Comparison of ENCODE assay signal across 26 mouse cellular contexts in the genomic region with DNA sequence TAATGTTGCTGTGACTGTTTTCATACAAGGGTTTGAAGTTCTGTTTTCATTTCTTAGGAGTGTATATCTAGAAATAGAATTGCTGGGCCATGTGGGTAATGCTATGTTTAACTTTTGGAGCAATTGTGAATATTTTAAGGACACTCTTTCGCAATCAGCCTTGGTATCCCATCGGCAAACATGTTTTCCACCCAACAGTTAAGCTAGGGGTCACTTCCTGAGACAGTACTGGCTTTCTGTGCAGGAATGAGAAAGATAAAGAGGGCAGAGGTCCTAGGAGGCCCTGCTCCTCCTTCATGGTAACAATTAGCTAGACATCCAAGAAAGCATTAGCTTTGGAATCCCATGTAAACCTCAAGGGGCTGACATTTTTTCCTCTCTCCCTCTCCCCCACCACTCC. TPM values are rescaled to one million over a fixed set of nuclear protein-coding genes. Genes with fewer than 3 reads are reported as not detected.
DNase-seq lines count a peak whose midpoint lies in the region; ATAC-seq lines count a peak whose summit lies in the region.
"Had no signal": no experiment of that assay in that cellular context is flagged by ENCODE, and none has a peak within 500 bp of the region (broad histone marks: within the 10 kb centered on the region; RNA-seq: fewer than 3 reads in every experiment).

No protein-coding gene starts in this region.

- no peak overlapping the region for H3K27ac ChIP-seq in heart, embryonic 12.5 days (ENCODE audit: poor library complexity, severe bottlenecking)
- no peak overlapping the region for H3K27ac ChIP-seq in liver, embryonic 16.5 days (ENCODE audit: low read length)
- H3K27ac ChIP-seq in liver, embryonic 11.5 days (ENCODE audit: low read depth, low read length) = no peak overlapping the region
- no peak overlapping the region for H3K27ac ChIP-seq in intestine, embryonic 16.5 days (ENCODE audit: low read length)
- H3K27ac ChIP-seq: forebrain, embryonic 10.5 days; hindbrain, embryonic 10.5 days; layer of hippocampus, adult 2 months; limb, embryonic 12.5 days; lung, embryonic 15.5 days; neural tube, embryonic 12.5 days had no signal

- H3K36me3 ChIP-seq in heart, embryonic 12.5 days = no peaks in the 10 kb centered on the region
- no peaks in the 10 kb centered on the region for H3K36me3 ChIP-seq in liver, embryonic 16.5 days (ENCODE audit: control insufficient read depth, insufficient read depth)
- no peaks in the 10 kb centered on the region for H3K36me3 ChIP-seq in liver, embryonic 11.5 days (ENCODE audit: control insufficient read depth, insufficient read depth, low read length)
- no peaks in the 10 kb centered on the region for H3K36me3 ChIP-seq in intestine, embryonic 16.5 days (ENCODE audit: control insufficient read depth, insufficient read depth, low read length)
- H3K36me3 ChIP-seq: forebrain, embryonic 10.5 days; hindbrain, embryonic 10.5 days; limb, embryonic 12.5 days; lung, embryonic 15.5 days; neural tube, embryonic 12.5 days had no signal

- H3K4me1 ChIP-seq in heart, embryonic 12.5 days (replicated peaks) = 0 out of 2 replicates have a peak, but pooled peaks cover 4% of the 10 kb centered on the region
- no peaks in the 10 kb centered on the region; the same call in none of the 2 replicates for H3K4me1 ChIP-seq in liver, embryonic 16.5 days (ENCODE audit: control insufficient read depth, low read depth, low read length)
- 0 out of 2 replicates have a peak, but pooled peaks cover 3% of the 10 kb centered on the region for H3K4me1 ChIP-seq in liver, embryonic 11.5 days (replicated peaks; ENCODE audit: control insufficient read depth, insufficient read depth, low read length)
- H3K4me1 ChIP-seq in intestine, embryonic 16.5 days (ENCODE audit: control insufficient read depth, insufficient read depth, low read length) = peaks cover 16% of the 10 kb centered on the region
- H3K4me1 ChIP-seq: neural tube, embryonic 12.5 days had no signal

- no peaks in the 10 kb centered on the region for H3K27me3 ChIP-seq in heart, embryonic 12.5 days (replicated peaks)
- no peaks in the 10 kb centered on the region for H3K27me3 ChIP-seq in liver, embryonic 16.5 days (ENCODE audit: control insufficient read depth, insufficient read depth, low read depth, low read length)
- H3K27me3 ChIP-seq in liver, embryonic 11.5 days (replicated peaks; ENCODE audit: control insufficient read depth, insufficient read depth, low read length) = no peaks in the 10 kb centered on the region
- H3K27me3 ChIP-seq in intestine, embryonic 16.5 days (replicated peaks; ENCODE audit: control insufficient read depth, insufficient read depth, low read length) = no peaks in the 10 kb centered on the region
- H3K27me3 ChIP-seq: limb, embryonic 12.5 days; lung, embryonic 15.5 days; neural tube, embryonic 12.5 days had no signal

- no peak overlapping the region for H3K4me2 ChIP-seq in heart, embryonic 12.5 days
- H3K4me2 ChIP-seq in liver, embryonic 16.5 days (ENCODE audit: low read depth, low read length) = no peak overlapping the region
- no peak overlapping the region for H3K4me2 ChIP-seq in liver, embryonic 11.5 days
- H3K4me2 ChIP-seq in intestine, embryonic 16.5 days (ENCODE audit: low read depth, low read length) = no peak overlapping the region
- H3K4me2 ChIP-seq: heart, embryonic 11.5 days; limb, embryonic 12.5 days; lung, embryonic 15.5 days; neural tube, embryonic 12.5 days had no signal

- no peaks in the 10 kb centered on the region for H3K9me3 ChIP-seq in heart, embryonic 12.5 days (replicated peaks)
- no peaks in the 10 kb centered on the region for H3K9me3 ChIP-seq in liver, embryonic 16.5 days (replicated peaks; ENCODE audit: control insufficient read depth, low read length)
- no peaks in the 10 kb centered on the region for H3K9me3 ChIP-seq in liver, embryonic 11.5 days (ENCODE audit: control insufficient read depth, low read length)
- H3K9me3 ChIP-seq in intestine, embryonic 16.5 days (ENCODE audit: control insufficient read depth, low read length) = no peaks in the 10 kb centered on the region
- H3K9me3 ChIP-seq: forebrain, embryonic 10.5 days; hindbrain, embryonic 10.5 days; limb, embryonic 12.5 days; lung, embryonic 15.5 days; neural tube, embryonic 12.5 days had no signal

- H3K4me3 ChIP-seq in heart, embryonic 12.5 days = no peak overlapping the region
- H3K4me3 ChIP-seq in liver, embryonic 16.5 days (ENCODE audit: low read depth, low read length) = no peak overlapping the region
- H3K4me3 ChIP-seq in liver, embryonic 11.5 days (ENCODE audit: low read depth, low read length) = no peak overlapping the region
- H3K4me3 ChIP-seq in intestine, embryonic 16.5 days (ENCODE audit: low read length) = no peak overlapping the region
- H3K4me3 ChIP-seq: forebrain, embryonic 10.5 days; hindbrain, embryonic 10.5 days; layer of hippocampus, adult 2 months; limb, embryonic 12.5 days; lung, embryonic 15.5 days; neural tube, embryonic 12.5 days had no signal

- peak; percentile 8 for DNase-seq in heart, adult 8-10 months (ENCODE audit: low spot score)
- no peak for DNase-seq in liver, embryonic 11.5 days (ENCODE audit: low spot score)
- peak; percentile 68 for DNase-seq in NIH3T3 (ENCODE audit: low read depth)
- DNase-seq in layer of hippocampus, postnatal 36 days = no peak
- DNase-seq: adrenal gland, postnatal 14 days; cerebellum, adult 2 months; cerebellum, postnatal 25 days; gastrocnemius, postnatal 10 days; heart, postnatal 10 days; kidney, adult 9 months; kidney, postnatal 25 days; midbrain, embryonic 14.5 days; right cerebral cortex, postnatal 14 days; thymus, adult 2 months; thymus, postnatal 4 days had no signal

- ATAC-seq in heart, embryonic 12.5 days (ENCODE audit: insufficient number of reproducible peaks, low FRiP score) = no peak
- peak; percentile 51 for ATAC-seq in liver, embryonic 16.5 days (ENCODE audit: low read depth)
- ATAC-seq in liver, embryonic 11.5 days (replicated peaks; ENCODE audit: low FRiP score) = no peak
- ATAC-seq in intestine, embryonic 16.5 days = 0 out of 2 replicates have a peak, but pooled peaks have one; percentile 21
- ATAC-seq: hindbrain, embryonic 16.5 days had no signal

- 30% methylated on average over 2 of the region's 2 CpGs for WGBS in heart, embryonic 12.5 days
- 28% methylated on average over 2 of the region's 2 CpGs for WGBS in liver, embryonic 16.5 days (ENCODE audit: insufficient replicate concordance)
- WGBS in liver, embryonic 11.5 days = 38% methylated on average over 2 of the region's 2 CpGs
- 40% methylated on average over 2 of the region's 2 CpGs for WGBS in intestine, embryonic 16.5 days

- no peak overlapping the region for H3K9ac ChIP-seq in heart, embryonic 12.5 days
- H3K9ac ChIP-seq in liver, embryonic 16.5 days (ENCODE audit: low read depth, low read length) = no peak overlapping the region
- H3K9ac ChIP-seq in liver, embryonic 11.5 days (ENCODE audit: low read depth, low read length) = no peak overlapping the region
- H3K9ac ChIP-seq in intestine, embryonic 16.5 days (ENCODE audit: low read depth, low read length) = no peak overlapping the region
- H3K9ac ChIP-seq: limb, embryonic 12.5 days; lung, embryonic 15.5 days; neural tube, embryonic 12.5 days had no signal

RNA-seq across cellular contexts. Expression of a gene that starts 47.1 kb away (rescaled TPM):
- 1 to 10 TPM; 5.6 to 8.5 (median 7.3) TPM for total RNA-seq in heart, adult 8-10 months (2022)
- 2.1 and 2.6 TPM in 2 replicates for polyA plus RNA-seq in heart, embryonic 12.5 days (2016; fragmentation: Nextera tagmentation; extraction: Ambion mirVana)
- polyA plus RNA-seq in liver, embryonic 16.5 days (2015; fragmentation: Nextera tagmentation; extraction: Ambion mirVana) = 2.4 and 3.0 TPM in 2 replicates
- polyA plus RNA-seq in liver, embryonic 11.5 days (2014; fragmentation: Nextera tagmentation; extraction: Ambion mirVana) = 3.8 and 4.9 TPM in 2 replicates
- 10.9 and 12.3 TPM in 2 replicates for polyA plus RNA-seq in intestine, embryonic 16.5 days (2015; fragmentation: Nextera tagmentation; extraction: Ambion mirVana)
- total RNA-seq in layer of hippocampus, postnatal 36 days (2021) = 10 to 100 TPM; 18.5 to 19.5 TPM

Comparison
In these comparisons a context has a peak if more than half of its experiments do, and no peak if none do; other contexts are left out.
1. ATAC-seq: peak in liver, embryonic 16.5 days (single experiment) and intestine, embryonic 16.5 days (single experiment); none in heart, embryonic 12.5 days (single experiment) and liver, embryonic 11.5 days (single experiment).
2. DNase-seq: peak in heart, adult 8-10 months (single experiment) and NIH3T3 (single experiment); none in liver, embryonic 11.5 days (single experiment) and layer of hippocampus, postnatal 36 days (0 of 2).